Mouse (Mus musculus): Measurements from ENCODE around the gene Mrpl28.
"Not testable (repeated sequence)": the region's sequence is repeated elsewhere in the genome, so short reads cannot be mapped to it uniquely, and the experiment has no call there.

The Mrpl28 gene

DNA sequence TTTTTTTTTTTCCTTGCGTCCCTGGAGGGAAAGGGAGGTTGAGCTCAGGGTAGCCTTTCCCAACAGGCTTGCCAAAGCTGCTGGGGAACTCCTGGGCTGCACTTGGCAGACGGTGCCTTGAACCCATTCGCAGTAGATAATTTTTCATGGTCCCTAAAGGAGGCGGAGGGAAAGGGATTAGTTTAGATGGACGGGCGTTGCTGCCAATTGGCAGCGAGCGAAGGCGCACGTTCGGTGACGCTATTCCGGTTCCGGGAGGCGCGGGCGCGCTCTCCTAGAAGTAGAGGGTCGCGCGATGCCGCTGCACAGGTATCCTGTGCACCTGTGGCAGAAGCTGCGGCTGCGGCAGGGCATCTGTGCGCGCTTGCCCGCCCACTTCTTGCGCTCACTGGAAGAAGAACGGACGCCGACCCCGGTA is at the start of gene Mrpl28:
Mrpl28 (plus strand) TSS at position 234 of the 418 bp plus-strand sequence.
- in situ Hi-C loops (cut with MboI; ENCODE audit: low pct_unique_long_range_greater_than_20kb in 1 of 2, low sequenced_read_pairs in 2 of 2, unreplicated experiment in 1 of 2): no loop called here

DNA sequence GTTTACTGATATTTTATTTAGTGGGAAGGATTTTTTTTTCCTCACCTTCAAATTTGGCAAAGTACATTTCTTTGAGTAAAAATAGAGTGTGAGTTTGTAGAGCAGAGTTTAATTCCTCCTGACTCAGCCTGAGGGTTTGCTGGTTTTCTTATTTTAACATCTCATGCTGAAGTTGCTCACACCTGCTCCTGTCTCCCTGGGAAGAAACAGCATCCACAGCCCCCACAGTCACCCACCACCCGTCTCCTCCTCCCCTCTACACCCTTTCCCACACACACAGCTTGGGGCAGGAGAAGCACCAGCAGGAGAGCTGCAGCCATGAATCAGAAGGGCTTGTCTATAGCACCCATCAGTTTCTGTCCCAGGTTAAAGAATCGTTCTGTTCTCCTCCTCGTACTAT is 48.1 kb upstream of the Mrpl28 start:
- in situ Hi-C loops (cut with MboI; ENCODE audit: low pct_unique_long_range_greater_than_20kb in 1 of 2, low sequenced_read_pairs in 2 of 2, unreplicated experiment in 1 of 2): no loop called here

DNA sequence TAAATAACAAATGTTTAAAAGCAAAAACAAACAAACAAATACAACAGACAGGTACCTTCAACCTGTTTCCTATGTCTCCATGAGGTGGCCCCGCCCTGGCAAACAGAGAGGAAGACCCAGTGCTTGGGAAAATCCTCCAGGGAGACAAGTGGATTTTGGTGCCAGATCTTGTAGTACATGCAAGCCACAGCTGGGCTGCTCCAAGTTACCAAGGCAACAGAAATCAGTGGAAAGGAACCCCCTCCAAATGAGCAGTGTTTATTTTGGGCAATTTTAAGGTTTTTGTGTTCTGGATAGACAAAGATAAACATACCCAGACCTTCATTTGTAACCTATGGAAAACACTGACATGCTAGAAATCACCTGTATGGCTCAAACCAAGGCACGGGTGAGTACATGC is 44.4 kb upstream of the Mrpl28 start:
- in situ Hi-C loops (cut with MboI; ENCODE audit: low pct_unique_long_range_greater_than_20kb in 1 of 2, low sequenced_read_pairs in 2 of 2, unreplicated experiment in 1 of 2): no loop called here

DNA sequence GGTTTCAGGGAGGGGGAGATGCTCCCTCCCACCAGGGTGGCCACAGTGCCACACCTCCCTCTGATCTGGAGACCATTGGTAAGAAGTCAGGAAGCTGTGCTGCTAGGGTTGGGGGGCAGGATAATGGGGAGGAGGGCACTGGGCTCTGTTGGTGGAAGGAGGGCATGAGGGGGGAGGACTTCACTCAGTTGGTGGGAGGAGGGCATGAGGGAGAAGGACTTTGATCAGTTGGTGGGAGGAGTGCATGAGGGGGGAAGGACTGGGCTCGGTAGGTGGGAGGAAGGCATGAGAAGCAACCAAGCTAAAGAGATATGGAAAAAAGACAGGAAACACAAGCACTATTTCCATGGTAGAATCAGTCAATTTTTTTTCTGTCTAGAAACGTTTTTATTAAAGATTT is 42.4 kb upstream of the Mrpl28 start:
- in situ Hi-C loops (cut with MboI; ENCODE audit: low pct_unique_long_range_greater_than_20kb in 1 of 2, low sequenced_read_pairs in 2 of 2, unreplicated experiment in 1 of 2): no loop called here

DNA sequence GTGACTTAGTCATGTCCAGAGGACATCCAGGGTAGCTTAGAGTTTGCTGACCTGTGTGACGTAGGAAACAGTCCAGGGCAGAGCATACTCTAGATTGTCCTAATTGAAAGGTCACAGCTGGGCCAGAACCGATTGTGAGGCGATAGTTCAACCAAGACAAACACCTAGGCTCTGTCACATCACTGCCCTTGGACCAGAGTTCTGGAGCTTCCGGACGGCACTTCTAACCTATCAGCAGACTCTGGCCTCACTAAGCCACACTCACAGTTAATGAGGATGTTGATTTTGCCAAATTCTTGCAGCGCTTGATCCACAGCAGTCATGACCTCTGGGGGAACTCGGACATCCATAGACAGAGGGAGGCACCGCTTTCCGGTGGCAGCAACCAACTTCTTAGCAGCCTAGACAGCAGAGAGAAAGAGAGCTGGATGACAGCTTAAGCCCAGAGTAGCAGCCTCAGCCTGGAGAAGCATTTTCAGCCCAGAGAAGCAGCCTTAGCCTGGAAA is 36.2 kb upstream of the Mrpl28 start:
- in situ Hi-C loops (cut with MboI; ENCODE audit: low pct_unique_long_range_greater_than_20kb in 1 of 2, low sequenced_read_pairs in 2 of 2, unreplicated experiment in 1 of 2): no loop called here

DNA sequence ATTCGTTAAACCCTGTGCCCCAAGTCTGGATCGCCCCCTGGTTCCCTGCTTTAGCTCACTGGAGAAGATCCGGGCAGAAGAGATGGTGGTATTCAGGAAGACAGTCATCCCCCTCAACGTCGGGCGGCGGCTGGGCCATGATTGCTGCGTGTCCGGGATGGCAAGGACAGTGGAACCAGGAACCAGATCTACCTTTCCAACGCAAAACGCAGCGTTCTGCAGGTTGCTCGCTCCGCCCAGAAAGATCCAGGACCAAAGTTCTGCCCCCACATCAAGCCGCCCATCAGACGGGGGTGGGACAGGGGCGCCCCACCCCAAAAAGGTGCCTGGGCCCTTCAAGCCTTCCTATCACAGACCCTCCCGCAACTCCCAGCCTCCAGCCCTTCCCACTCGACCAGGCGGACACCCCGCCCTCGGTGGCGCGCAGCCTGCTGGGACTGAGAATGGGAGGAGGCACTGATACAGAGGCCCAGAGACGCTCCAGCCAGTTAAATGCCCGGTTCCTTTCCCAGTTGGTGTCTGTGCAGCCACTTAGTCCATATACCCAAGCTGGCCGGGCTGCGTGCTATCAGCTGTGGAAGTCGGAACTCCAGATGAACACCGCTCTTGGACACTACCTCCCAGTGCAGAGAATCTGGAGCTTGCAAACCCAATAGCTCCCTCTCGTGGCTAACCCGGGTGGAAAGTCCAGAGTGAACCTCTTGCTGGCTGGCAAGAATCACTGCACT is 33.2 kb upstream of the Mrpl28 start, which contains the start of gene Decr2:
Decr2 (minus strand) TSS at position 433 of the 728 bp plus-strand sequence.
- in situ Hi-C loops (cut with MboI; ENCODE audit: low pct_unique_long_range_greater_than_20kb in 1 of 2, low sequenced_read_pairs in 2 of 2, unreplicated experiment in 1 of 2): no loop called here

DNA sequence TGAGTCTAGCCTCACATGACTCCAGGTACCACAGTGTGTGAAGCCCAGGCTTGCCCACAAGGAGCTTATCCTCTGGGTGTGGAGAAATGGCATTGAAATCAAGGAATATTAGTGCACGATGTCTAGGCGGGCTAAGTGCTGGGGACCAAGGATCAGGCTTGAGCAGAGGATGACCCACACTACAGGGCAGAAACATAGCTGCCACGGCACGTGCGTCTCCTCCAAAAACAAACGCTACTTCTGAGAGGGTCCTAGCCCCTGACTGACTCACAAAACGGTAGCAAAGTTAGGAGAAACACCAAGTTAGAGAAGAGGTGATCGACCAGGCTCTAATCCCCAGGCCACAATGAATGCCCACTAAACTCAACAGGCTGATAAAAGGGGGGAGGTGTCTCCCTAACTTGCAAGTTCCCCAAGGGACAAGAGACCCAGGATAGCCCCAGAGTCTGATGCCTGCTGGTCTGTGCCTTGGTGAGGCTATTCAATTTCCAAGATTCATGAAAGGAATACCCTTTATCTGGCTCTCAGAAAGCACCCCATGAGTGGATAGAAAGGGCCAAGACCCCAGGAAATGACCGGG is 28.7 kb upstream of the Mrpl28 start:
- in situ Hi-C loops (cut with MboI; ENCODE audit: low pct_unique_long_range_greater_than_20kb in 1 of 2, low sequenced_read_pairs in 2 of 2, unreplicated experiment in 1 of 2): no loop called here

DNA sequence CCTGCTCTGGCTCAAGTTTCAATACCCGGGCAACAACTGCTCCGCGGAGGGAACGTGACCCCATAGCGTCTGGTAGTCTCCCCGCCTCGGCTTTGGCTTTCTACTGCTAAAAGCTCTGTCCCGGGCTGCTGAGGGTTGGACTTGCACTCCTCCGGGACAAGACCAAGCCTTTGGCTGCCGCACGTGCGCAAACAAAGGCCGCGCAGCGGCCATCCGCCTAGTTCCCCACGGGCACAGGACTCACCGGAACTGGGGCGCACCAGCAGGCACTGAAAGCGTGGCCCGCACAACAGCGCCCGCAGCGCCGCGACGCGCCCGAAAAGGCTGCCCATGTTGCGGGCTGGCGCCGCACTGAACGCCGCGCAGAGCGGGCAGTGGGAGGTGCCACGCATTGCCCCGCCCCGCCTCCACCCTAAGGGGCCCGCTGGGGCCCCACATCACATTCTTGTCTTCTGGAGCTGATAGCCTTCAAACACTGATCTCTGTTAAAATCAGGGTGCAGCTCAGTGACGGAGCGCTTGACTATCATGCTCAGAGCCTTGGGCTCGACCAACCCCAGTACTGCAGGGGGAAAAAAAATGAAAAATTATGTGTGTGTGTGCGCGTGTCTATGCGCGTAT is 28.1 kb upstream of the Mrpl28 start, which contains the start of gene Nme4:
Nme4 (minus strand) TSS at position 482 of the 620 bp plus-strand sequence.
- in situ Hi-C loops (cut with MboI; ENCODE audit: low pct_unique_long_range_greater_than_20kb in 1 of 2, low sequenced_read_pairs in 2 of 2, unreplicated experiment in 1 of 2): no loop called here

DNA sequence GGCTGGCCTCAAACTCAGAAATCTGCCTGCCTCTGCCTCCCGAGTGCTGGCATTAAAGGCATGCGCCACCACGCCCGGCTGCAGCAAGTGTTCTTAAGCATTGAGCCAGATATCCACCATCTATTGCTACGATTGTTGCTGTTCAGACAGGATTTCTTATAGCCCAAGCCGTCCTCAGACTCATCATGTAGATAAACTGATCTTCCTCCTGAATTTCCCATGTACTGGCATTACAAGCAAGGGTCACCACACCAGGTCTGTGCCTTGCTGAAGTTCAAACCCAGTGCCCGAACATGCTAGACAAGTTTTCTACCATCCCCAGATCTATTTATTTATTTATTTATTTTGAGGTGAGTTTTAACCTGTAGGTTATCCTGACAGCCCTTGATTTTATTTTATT is 24.8 kb upstream of the Mrpl28 start:
- in situ Hi-C loops (cut with MboI; ENCODE audit: low pct_unique_long_range_greater_than_20kb in 1 of 2, low sequenced_read_pairs in 2 of 2, unreplicated experiment in 1 of 2): no loop called here

DNA sequence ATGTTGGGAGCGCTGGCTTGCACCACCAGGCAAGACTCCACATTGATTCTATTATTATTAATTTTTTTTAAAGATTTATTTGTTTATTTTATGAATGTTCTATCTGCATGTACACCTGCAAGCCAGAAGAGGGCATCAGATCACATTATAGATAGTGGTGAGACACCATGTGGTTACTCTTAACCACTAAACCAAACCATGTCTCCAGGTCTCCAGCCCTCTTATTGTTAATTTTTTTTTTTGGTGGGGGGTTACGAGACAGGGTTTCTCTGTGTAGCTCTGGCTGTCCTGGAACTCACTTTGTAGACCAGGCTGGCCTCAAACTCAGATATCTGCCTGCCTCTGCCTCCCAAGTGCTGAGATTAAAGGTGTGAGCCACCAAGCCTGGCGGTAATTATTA is 24.0 kb upstream of the Mrpl28 start:
- in situ Hi-C loops (cut with MboI; ENCODE audit: low pct_unique_long_range_greater_than_20kb in 1 of 2, low sequenced_read_pairs in 2 of 2, unreplicated experiment in 1 of 2): not testable (repeated sequence)

DNA sequence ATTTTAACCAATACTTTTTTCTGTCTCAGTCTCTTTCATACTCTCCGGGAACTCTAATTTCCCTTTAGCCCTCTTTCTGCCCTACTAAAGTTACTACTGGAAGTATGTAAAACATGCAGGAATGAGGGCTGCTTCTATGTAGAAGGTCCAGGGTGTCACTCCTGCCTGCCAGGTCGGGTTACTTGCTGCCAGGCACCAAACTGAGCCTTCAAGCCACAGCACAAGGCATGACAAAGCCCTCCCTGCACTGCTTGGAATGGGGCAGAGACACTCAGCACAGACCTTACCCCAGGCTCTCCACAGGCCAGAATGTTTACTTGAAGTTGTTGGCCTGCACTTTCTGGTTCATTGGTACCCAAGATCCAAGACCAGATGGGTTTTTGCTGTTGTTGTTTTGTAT is 23.1 kb upstream of the Mrpl28 start:
- in situ Hi-C loops (cut with MboI; ENCODE audit: low pct_unique_long_range_greater_than_20kb in 1 of 2, low sequenced_read_pairs in 2 of 2, unreplicated experiment in 1 of 2): no loop called here

DNA sequence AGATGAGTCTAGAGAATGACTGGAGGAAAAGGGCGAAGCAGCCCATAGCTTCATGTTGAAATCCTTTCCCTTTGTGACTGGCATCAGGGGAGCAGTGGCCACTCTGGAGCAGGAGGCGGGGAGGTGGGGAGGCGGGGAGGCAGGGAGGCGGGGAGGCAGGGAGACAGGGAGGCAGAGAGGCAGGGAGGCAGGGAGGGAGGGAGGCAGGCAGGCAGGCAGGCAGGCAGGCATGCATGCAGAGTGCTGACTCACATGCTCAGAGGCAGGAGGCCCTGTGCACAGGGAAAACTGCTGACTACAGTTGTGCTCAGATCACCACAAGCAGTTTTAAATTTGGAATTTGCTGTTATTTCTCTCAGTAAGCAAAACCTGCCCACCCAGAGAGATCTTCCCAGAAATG is 21.8 kb upstream of the Mrpl28 start:
- in situ Hi-C loops (cut with MboI; ENCODE audit: low pct_unique_long_range_greater_than_20kb in 1 of 2, low sequenced_read_pairs in 2 of 2, unreplicated experiment in 1 of 2): no loop called here

DNA sequence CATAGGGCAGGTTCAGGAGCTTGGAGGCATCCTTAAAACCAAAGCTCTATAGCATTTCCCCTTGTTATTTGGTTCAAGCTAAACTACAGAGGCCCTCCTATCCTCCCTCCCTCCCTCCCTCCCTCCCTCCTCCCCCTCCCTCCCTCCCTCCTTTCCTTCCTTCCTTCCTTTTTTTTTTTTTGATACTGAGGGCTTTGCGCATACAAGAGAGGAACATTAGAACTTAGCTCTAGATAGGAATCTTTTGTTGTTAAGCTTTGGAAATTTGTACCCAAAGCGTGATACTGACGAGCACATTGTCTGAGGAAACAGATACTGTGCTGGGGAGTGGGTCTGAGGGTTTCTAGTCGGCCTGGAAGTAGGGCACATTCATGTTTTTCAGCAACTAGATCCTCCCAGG is 17.7 kb upstream of the Mrpl28 start:
- in situ Hi-C loops (cut with MboI; ENCODE audit: low pct_unique_long_range_greater_than_20kb in 1 of 2, low sequenced_read_pairs in 2 of 2, unreplicated experiment in 1 of 2): no loop called here

DNA sequence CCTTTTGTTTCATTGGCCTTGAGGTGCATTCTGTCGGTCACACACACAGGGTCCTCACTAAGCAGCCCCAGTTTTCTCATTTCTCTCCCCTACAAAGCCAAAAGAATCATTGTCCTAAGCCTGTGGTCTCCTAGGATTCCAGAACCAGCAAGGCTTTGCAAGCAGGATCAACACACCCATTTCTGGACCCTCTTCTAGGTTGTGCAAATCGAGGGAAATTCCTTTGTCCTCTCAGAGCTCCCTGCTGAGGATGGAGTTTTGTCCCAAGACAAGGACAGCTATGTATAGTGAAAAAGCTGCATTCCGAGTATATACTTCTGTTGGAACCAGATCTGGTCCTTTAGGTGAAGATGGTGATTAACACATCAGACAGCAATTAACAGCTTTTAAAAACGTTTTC is 13.1 kb upstream of the Mrpl28 start:
- in situ Hi-C loops (cut with MboI; ENCODE audit: low pct_unique_long_range_greater_than_20kb in 1 of 2, low sequenced_read_pairs in 2 of 2, unreplicated experiment in 1 of 2): no loop called here

DNA sequence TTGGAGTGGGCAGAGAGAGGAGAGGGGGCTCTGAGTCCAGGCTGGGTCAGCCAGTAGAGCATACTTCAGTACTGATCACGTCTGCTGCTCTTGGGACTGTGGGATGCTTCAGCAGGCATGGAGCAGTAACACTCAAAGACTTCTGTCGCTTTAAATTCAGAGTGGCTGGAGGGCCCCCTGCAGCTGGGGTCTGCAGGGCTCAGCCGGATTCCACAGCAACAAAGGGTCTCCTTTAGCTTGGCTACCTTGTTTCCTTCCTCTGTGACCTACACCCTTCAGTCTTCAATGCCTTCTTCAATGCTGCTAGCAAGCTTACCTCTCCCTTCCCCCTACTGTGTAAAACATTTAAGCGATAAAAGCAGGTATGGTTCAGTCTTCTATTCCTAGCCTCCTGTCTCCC is 12.3 kb upstream of the Mrpl28 start:
- in situ Hi-C loops (cut with MboI; ENCODE audit: low pct_unique_long_range_greater_than_20kb in 1 of 2, low sequenced_read_pairs in 2 of 2, unreplicated experiment in 1 of 2): no loop called here

DNA sequence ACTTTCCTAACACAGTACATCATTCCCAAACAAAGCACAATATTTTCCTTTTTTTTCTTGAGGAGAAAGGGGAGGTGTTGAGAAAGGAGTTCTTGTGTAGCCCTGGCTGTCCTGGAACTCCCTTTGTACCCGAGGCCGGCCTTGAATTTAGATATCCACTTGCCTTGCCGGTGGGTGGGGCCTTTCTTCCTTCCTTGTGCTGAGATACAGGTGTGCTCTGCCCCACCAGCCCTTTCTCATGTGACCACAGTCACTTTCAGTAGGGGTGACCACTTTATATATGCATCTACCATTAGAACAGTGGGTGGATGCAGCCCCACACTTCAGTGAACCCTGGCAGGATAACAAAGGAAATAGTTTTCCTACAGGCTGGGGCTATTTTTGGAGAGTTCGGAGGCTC is 11.6 kb upstream of the Mrpl28 start:
- in situ Hi-C loops (cut with MboI; ENCODE audit: low pct_unique_long_range_greater_than_20kb in 1 of 2, low sequenced_read_pairs in 2 of 2, unreplicated experiment in 1 of 2): no loop called here

DNA sequence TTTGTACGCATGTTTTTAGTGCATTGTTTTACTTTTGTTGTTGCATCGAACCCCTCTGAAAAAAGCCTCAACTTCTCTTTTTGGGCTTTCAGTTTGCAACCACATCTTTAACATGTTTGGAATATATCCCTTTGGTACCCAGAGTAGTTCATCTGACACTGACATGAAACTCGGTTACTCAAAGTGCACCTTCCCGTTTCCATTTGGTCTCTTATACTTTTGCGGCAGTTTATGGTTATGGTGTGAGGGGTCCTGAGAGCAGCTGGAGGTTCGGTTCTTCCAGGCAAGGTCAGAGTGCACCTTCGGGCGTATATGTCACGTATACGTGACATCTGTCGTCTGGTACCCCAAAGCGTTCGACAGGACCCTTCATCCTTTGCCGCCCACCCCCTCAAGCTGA is 10.5 kb upstream of the Mrpl28 start:
- in situ Hi-C loops (cut with MboI; ENCODE audit: low pct_unique_long_range_greater_than_20kb in 1 of 2, low sequenced_read_pairs in 2 of 2, unreplicated experiment in 1 of 2): no loop called here

DNA sequence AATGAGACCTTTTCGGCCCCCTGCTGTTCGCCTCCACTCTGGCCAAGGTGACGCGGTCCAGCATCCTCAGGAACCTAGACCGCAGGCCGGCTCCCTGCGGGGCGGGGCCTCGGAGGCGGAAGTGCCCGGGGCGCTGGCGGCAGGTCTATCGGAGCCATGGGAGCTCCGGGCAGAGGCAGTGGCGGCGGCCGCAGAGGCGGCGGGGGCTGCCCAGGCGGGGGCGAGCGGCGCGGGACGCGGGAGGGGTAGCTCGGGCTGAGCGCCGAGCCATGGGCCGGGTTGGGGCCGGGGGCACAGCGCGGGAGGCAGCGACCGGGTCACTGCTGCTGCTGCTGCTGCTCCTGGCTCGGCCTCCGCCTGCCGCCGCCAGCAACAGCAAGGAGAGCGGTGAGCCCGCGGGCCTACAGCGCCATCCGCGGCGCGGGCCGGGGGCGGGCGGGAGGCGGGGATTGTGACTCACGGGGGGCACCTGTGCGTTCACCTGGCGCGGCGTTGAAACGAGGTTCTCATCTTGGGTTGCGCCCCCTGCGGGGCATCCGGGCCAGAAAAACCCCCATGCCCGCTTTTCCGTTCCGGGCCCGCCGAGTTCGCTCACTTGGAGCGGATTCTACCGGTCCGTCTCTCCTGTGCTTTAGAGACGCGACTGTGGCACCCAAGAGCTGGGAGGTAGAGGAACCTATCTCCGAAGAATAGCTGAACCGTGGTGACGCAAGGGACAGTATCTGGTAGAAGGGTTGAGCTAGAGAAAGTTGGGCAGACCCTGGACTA is 9.9 kb upstream of the Mrpl28 start, which contains the start of gene Tmem8:
Tmem8 (plus strand) TSS at position 119 of the 768 bp plus-strand sequence.
- in situ Hi-C loops (cut with MboI; ENCODE audit: low pct_unique_long_range_greater_than_20kb in 1 of 2, low sequenced_read_pairs in 2 of 2, unreplicated experiment in 1 of 2): no loop called here

DNA sequence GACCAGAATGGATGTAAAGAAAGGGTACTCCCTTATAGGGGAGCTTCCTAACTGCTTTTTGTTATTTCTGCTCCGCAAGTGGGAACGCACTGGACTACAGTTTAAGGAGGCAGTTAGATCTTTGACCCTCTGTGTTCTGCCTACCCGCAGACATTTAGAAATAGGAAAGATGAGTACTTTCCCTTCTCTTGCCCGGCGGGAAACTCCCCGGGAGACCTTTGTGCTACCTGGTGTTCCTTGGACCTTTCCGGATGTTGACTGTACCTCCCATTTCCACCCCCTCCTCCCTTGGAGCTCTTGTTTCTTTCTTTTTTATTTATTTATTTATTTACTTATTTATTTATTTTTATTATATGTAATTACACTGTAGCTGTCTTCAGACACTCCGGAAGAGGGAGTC is 9.2 kb upstream of the Mrpl28 start:
- in situ Hi-C loops (cut with MboI; ENCODE audit: low pct_unique_long_range_greater_than_20kb in 1 of 2, low sequenced_read_pairs in 2 of 2, unreplicated experiment in 1 of 2): no loop called here

Measured in mouse embryonic stem cell (cell line).